Mouse (Mus musculus) lung, postnatal 0 days (tissue): ENCODE measurements around the gene Duxf3.
"Not testable (repeated sequence)": the region's sequence is repeated elsewhere in the genome, so short reads cannot be mapped to it uniquely, and the experiment has no call there.

ENCODE experiments used
- CTCF ChIP-seq: IDR thresholded peaks from 2 replicates; pipeline ENCODE4 v1.5.1; 2016; ENCODE audit warnings: antibody characterized with exemption, mild to moderate bottlenecking
- EP300 ChIP-seq: IDR thresholded peaks from 2 replicates; pipeline ENCODE4 v1.6.1; 2016; ENCODE audit warnings: antibody characterized with exemption, mild to moderate bottlenecking, control low read depth

DNA sequence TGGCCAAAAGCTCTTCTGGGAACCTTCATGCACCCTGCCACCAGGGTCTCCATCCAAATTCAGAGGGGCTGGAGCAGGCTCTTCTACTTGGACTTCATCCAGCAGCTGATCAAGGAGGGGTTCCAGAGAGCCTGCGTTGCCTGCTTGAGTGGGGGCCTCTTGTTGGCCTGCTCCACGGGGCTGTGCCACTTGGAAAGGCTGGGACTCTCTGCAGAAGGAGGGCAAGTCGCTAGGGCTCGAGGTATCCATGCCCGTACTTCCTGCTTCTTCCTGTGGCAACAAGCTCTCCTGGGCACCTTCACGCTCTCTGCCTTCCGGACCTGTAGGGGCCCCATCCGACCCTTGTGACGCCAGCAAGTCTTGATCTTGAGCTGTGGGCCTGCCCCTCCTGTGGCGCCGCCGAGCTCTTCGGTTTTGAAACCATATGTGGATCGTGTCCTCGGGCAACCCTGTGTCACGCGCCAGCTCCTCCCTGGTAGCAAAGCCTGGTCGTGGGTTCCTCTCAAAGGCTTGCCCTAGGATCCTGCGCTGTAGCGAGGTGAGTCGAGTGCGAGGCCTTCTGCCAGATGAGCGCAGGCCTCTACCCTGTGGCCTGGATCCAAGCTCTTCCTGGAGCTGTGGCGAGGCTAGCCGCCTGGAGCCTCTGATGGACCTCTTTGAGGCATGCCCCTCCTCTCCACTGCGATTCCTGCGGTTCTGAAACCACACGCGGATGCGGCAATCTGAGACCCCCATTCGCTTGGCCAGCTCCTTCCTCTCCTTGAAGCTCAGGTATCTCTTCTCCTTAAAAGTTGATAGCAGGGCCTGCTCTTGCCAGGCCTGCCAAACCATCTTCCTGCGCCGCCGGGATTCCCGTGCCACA, 465 bp downstream of the Duxf3 start:
- TF ChIP-seq CTCF, EP300: not testable (repeated sequence)
